Comparison of ENCODE assay signal across 27 mouse cellular contexts in genomic region chr13:87928609-87929008, GRCm38 (mm10).
"Had no signal": no experiment of that assay in that cellular context is flagged by ENCODE, and none has a peak within 500 bp of the region (broad histone marks: within the 10 kb centered on the region; RNA-seq: fewer than 3 reads in every experiment).

No protein-coding gene starts in this region.

- H3K4me1 ChIP-seq: heart, embryonic 10.5 days; heart, embryonic 12.5 days; hindbrain, embryonic 10.5 days; hindbrain, embryonic 13.5 days; hindbrain, embryonic 15.5 days; kidney, embryonic 15.5 days; limb, embryonic 13.5 days; limb, embryonic 15.5 days; liver, embryonic 12.5 days had no signal

- DNase-seq: gastrocnemius, adult 2 months; gastrocnemius, postnatal 10 days; gastrocnemius, postnatal 25 days; heart, adult 18-20 months; heart, postnatal 10 days; heart, postnatal 4 days; kidney, adult 11 months; kidney, adult 2 months; kidney, adult 9 months; kidney, postnatal 14 days; kidney, postnatal 36 days; layer of hippocampus, adult 9-11 months; layer of hippocampus, postnatal 36 days; left cerebral cortex, postnatal 4 days had no signal

- H3K27me3 ChIP-seq: heart, embryonic 12.5 days; hindbrain, embryonic 13.5 days; hindbrain, embryonic 15.5 days; kidney, embryonic 15.5 days; limb, embryonic 13.5 days; limb, embryonic 15.5 days; liver, embryonic 12.5 days had no signal

- H3K9me3 ChIP-seq: heart, embryonic 10.5 days; heart, embryonic 12.5 days; hindbrain, embryonic 10.5 days; hindbrain, embryonic 13.5 days; hindbrain, embryonic 15.5 days; kidney, embryonic 15.5 days; limb, embryonic 13.5 days; limb, embryonic 15.5 days; liver, embryonic 12.5 days had no signal

- H3K9ac ChIP-seq: heart, embryonic 12.5 days; hindbrain, embryonic 13.5 days; hindbrain, embryonic 15.5 days; kidney, embryonic 15.5 days; limb, embryonic 13.5 days; limb, embryonic 15.5 days; liver, embryonic 12.5 days; liver, embryonic 14.5 days had no signal

- ATAC-seq: hindbrain, postnatal 0 days; intestine, embryonic 16.5 days; liver, embryonic 12.5 days had no signal

- H3K27ac ChIP-seq: gastrocnemius, adult 2 months; heart, embryonic 10.5 days; hindbrain, embryonic 10.5 days; hindbrain, embryonic 13.5 days; hindbrain, embryonic 15.5 days; hindbrain, postnatal 0 days; kidney, embryonic 15.5 days; kidney, postnatal 0 days; limb, embryonic 13.5 days; limb, embryonic 15.5 days; liver, embryonic 12.5 days; liver, embryonic 14.5 days had no signal

- H3K36me3 ChIP-seq: heart, embryonic 10.5 days; heart, embryonic 12.5 days; hindbrain, embryonic 10.5 days; hindbrain, embryonic 13.5 days; hindbrain, embryonic 15.5 days; kidney, embryonic 15.5 days; limb, embryonic 13.5 days; limb, embryonic 15.5 days; liver, embryonic 12.5 days had no signal

- H3K4me3 ChIP-seq: gastrocnemius, adult 2 months; heart, embryonic 10.5 days; heart, embryonic 12.5 days; hindbrain, embryonic 10.5 days; hindbrain, embryonic 13.5 days; hindbrain, embryonic 15.5 days; kidney, embryonic 15.5 days; limb, embryonic 13.5 days; limb, embryonic 15.5 days; liver, embryonic 12.5 days had no signal

- H3K4me2 ChIP-seq: heart, embryonic 12.5 days; hindbrain, embryonic 13.5 days; hindbrain, embryonic 15.5 days; kidney, embryonic 15.5 days; limb, embryonic 13.5 days; limb, embryonic 15.5 days; liver, embryonic 12.5 days had no signal
